Mouse (Mus musculus) liver, embryonic 16.5 days (tissue): ENCODE measurements around the gene Tmx4. TPM values are rescaled to one million over a fixed set of nuclear protein-coding genes. Genes with fewer than 3 reads are reported as not detected.

Experiments
- ATAC-seq: fragments of 200-750 bp; cut with Nextera tagmentation; 2 replicates; pipeline ENCODE4 v1.8.0; 2017; ENCODE audit warnings: low read depth, mild to moderate bottlenecking, moderate number of reproducible peaks, moderate library complexity
- H3K27ac ChIP-seq: fragments of 300-500 bp; sonication (generic); 2 replicates; pipeline ENCODE4 v1.5.1; 2014; ENCODE audit warnings: mild to moderate bottlenecking, low read length
- H3K27me3 ChIP-seq: fragments of 300-500 bp; sonication (generic); 2 replicates; pipeline ENCODE4 v1.6.1; 2014; ENCODE audit warnings: low read depth, low read length, mixed read lengths; ENCODE audit not compliant: control insufficient read depth, insufficient read depth
- H3K36me3 ChIP-seq: fragments of 300-500 bp; sonication (generic); 2 replicates; pipeline ENCODE4 v1.6.1; 2014; ENCODE audit warnings: mild to moderate bottlenecking; ENCODE audit not compliant: control insufficient read depth, insufficient read depth
- H3K4me1 ChIP-seq: fragments of 300-500 bp; sonication (generic); 2 replicates; pipeline ENCODE4 v1.6.1; 2014; ENCODE audit warnings: low read depth, low read length, mixed read lengths; ENCODE audit not compliant: control insufficient read depth
- H3K4me2 ChIP-seq: fragments of 300-500 bp; sonication (generic); 2 replicates; pipeline ENCODE4 v1.6.1; 2014; ENCODE audit warnings: low read depth, low read length, mixed read lengths
- H3K4me3 ChIP-seq: fragments of 300-500 bp; sonication (generic); 2 replicates; pipeline ENCODE4 v1.5.1; 2014; ENCODE audit warnings: low read depth, mild to moderate bottlenecking, low read length
- H3K9ac ChIP-seq: fragments of 300-500 bp; sonication (generic); 2 replicates; pipeline ENCODE4 v1.6.1; 2014; ENCODE audit warnings: low read depth, low read length
- H3K9me3 ChIP-seq: fragments of 300-500 bp; sonication (generic); replicated peaks from 2 replicates; pipeline ENCODE4 v1.6.1; 2016; ENCODE audit warnings: low read length; ENCODE audit not compliant: control insufficient read depth
- WGBS: fragments of 180-500 bp; shearing (Covaris S2); extraction: QIAGEN DNeasy Blood & Tissue Kit; methylation state at CpG from one replicate; pipeline ENCODE4 v1.1.7; 2014; ENCODE audit not compliant: insufficient replicate concordance; 5-methylcytosine and 5-hydroxymethylcytosine counted together
- polyA plus RNA-seq: library from polyadenylated mRNA; unstranded; fragments of >200 nt; fragmentation: Nextera tagmentation; extraction: Ambion mirVana; gene quantifications from 2 replicates; pipeline ENCODE4 v1.2.1, GENCODE M21; 2015

Gene Tmx4
- polyA plus RNA-seq, 1 experiment from 2014 or later = 10.4 TPM

GRCm38 (mm10) chr2:134654668-134655067 lies 10.7 kb upstream of the Tmx4 start:
- ATAC-seq = no peak

GRCm38 (mm10) chr2:134652759-134653158 lies 8.8 kb upstream of the Tmx4 start:
- 0 out of 2 replicates have a peak, but pooled peaks have one; percentile 16 for ATAC-seq
- no peak overlapping the region for H3K9ac ChIP-seq
- H3K27me3 ChIP-seq = no peaks in the 10 kb centered on the region
- no peak overlapping the region for H3K4me2 ChIP-seq
- H3K4me1 ChIP-seq = no peaks in the 10 kb centered on the region
- H3K36me3 ChIP-seq = no peaks in the 10 kb centered on the region
- 51% methylated on average over 5 of the region's 5 CpGs for WGBS
- H3K27ac ChIP-seq = no peak overlapping the region
- no peaks in the 10 kb centered on the region for H3K9me3 ChIP-seq
- H3K4me3 ChIP-seq = no peak overlapping the region

More at GRCm38 (mm10) chr2:134654668-134655067, 10.7 kb upstream of the Tmx4 start:
- Histone ChIP-seq H3K4me3 (no peak overlapping the region), H3K9me3 (no peaks in the 10 kb centered on the region), H3K27me3 (no peaks in the 10 kb centered on the region), H3K27ac (no peak overlapping the region), H3K4me2 (no peak overlapping the region), H3K36me3 (no peaks in the 10 kb centered on the region), H3K4me1 (no peaks in the 10 kb centered on the region), H3K9ac (no peak overlapping the region)

- Histone ChIP-seq H3K4me3 (no peak overlapping the region), H3K36me3 (no peaks in the 10 kb centered on the region), H3K27ac (no peak overlapping the region), H3K27me3 (no peaks in the 10 kb centered on the region), H3K9me3 (no peaks in the 10 kb centered on the region), H3K4me2 (no peak overlapping the region), H3K9ac (no peak overlapping the region), H3K4me1 (peaks cover 12% of the 10 kb centered on the region)
- no peak for ATAC-seq
- WGBS = 69% methylated on average over 3 of the region's 3 CpGs
Observed at GRCm38 (mm10) chr2:134648999-134649398, 5.1 kb upstream of the Tmx4 start.

DNA sequence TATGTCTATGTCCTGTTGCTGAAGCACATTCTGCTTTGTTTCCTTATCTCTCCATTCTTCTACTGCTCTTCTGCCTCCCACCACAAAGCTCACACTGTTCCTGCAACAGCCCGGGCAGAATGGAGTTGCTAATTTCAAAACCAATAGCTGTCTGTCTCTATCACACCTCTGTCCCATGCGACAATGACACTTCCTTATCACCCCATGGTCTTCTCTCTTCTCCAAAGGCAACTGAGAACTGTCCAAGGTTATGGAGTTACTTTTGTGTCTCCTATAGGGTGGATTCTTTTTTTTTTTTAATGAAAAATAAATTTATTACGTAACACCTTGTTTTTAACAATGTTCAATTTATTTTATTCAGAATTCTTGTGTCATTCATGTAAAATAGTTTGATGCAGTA lies 1.8 kb upstream of the Tmx4 start:
- no peak overlapping the region for H3K9ac ChIP-seq
- no peaks in the 10 kb centered on the region for H3K27me3 ChIP-seq
- ATAC-seq = no peak
- peaks cover 19% of the 10 kb centered on the region for H3K4me1 ChIP-seq
- 32% methylated on average over 3 of the region's 3 CpGs for WGBS
- no peak overlapping the region for H3K4me2 ChIP-seq
- no peaks in the 10 kb centered on the region for H3K9me3 ChIP-seq
- no peaks in the 10 kb centered on the region for H3K36me3 ChIP-seq
- no peak overlapping the region for H3K4me3 ChIP-seq
- no peak overlapping the region for H3K27ac ChIP-seq

GRCm38 (mm10) chr2:134645166-134645565 lies 1.2 kb upstream of the Tmx4 start:
- H3K9ac ChIP-seq = no peak overlapping the region
- no peak for ATAC-seq

DNA sequence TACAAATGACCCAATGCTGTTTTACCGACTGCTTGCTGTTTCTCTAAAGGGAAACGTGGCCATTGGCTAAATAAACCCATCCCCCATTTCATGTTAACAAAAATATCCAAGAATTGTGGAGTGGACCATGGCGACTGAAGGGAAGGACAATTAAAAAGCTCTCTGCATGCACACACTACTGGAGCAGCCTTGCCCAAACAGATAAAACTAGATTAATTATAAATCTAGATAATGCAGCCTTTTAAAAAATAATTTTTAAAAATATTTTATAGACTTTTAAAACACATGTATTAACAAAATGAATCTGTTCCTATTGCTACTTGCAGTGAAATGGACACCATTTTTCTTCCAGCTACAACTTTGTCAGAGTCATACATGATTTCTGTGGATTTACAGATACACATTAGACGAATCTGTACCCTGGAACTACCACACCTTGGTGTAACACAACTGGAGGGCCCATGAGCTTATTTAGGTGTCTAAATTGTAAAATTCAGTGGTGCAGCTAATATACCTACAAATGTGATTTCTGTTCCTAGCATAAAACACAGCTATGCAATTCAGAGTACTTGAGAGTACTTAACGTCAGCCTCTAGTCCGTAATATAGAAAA lies 462 bp upstream of the Tmx4 start:
- WGBS = 35% methylated on average over 6 of the region's 6 CpGs
- ATAC-seq = no peak
- H3K27ac ChIP-seq = no peak overlapping the region
- no peaks in the 10 kb centered on the region for H3K9me3 ChIP-seq
- peak overlapping the region; percentile 91 for H3K4me3 ChIP-seq
- no peaks in the 10 kb centered on the region for H3K36me3 ChIP-seq
- peaks cover 19% of the 10 kb centered on the region for H3K4me1 ChIP-seq
- peak overlapping the region; percentile 78 for H3K4me2 ChIP-seq
- H3K9ac ChIP-seq = no peak overlapping the region
- no peaks in the 10 kb centered on the region for H3K27me3 ChIP-seq

More at GRCm38 (mm10) chr2:134645166-134645565, 1.2 kb upstream of the Tmx4 start:
- no peak overlapping the region for H3K4me2 ChIP-seq
- H3K36me3 ChIP-seq = no peaks in the 10 kb centered on the region
- peaks cover 19% of the 10 kb centered on the region for H3K4me1 ChIP-seq
- no peaks in the 10 kb centered on the region for H3K27me3 ChIP-seq
- H3K9me3 ChIP-seq = no peaks in the 10 kb centered on the region
- H3K4me3 ChIP-seq = no peak overlapping the region
- no peak overlapping the region for H3K27ac ChIP-seq
- WGBS = 63% methylated on average over 4 of the region's 4 CpGs

- Histone ChIP-seq H3K27ac (no peak overlapping the region), H3K4me3 (peak overlapping the region; percentile 14; the same call in 1 of the 2 replicates), H3K27me3 (no peaks in the 10 kb centered on the region), H3K4me1 (peaks cover 19% of the 10 kb centered on the region), H3K4me2 (peak overlapping the region; percentile 41), H3K9ac (peak overlapping the region; percentile 13; the same call in 1 of the 2 replicates), H3K9me3 (no peaks in the 10 kb centered on the region), H3K36me3 (peaks cover 2% of the 10 kb centered on the region; the same call in 1 of the 2 replicates)
- ATAC-seq = no peak
Observed at GRCm38 (mm10) chr2:134642377-134642776, 1.6 kb downstream of the Tmx4 start.

- WGBS = 87% methylated on average over 5 of the region's 5 CpGs
- H3K4me2 ChIP-seq = no peak overlapping the region
- no peak for ATAC-seq
- peaks cover 2% of the 10 kb centered on the region; the same call in 1 of the 2 replicates for H3K36me3 ChIP-seq
- no peak overlapping the region for H3K4me3 ChIP-seq
- H3K27ac ChIP-seq = no peak overlapping the region
- no peaks in the 10 kb centered on the region for H3K9me3 ChIP-seq
- no peaks in the 10 kb centered on the region for H3K27me3 ChIP-seq
- peaks cover 19% of the 10 kb centered on the region for H3K4me1 ChIP-seq
- no peak overlapping the region for H3K9ac ChIP-seq
Observed at GRCm38 (mm10) chr2:134641372-134641771, 2.6 kb downstream of the Tmx4 start.

DNA sequence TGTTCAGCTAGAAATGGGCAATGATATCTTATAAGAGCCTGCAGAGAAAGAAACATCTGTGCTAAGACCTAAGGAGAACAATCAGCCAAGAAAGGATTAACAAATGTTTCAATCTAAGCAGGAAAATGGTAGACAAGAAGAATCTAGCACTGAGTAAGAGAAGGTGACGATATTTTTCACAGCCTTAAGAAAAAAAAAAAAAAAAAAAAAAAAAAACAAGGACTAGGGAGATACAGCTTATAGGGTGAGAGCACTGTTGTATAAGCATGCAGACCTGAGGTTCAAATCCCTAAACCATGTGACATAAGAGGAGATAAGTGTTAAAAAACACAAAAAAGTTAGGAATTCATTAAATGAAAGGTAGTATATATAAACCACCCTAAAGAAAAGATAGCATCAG lies 3.5 kb downstream of the Tmx4 start:
- no peak overlapping the region for H3K27ac ChIP-seq
- WGBS = 64% methylated on average over 1 of the region's 1 CpGs
- peaks cover 19% of the 10 kb centered on the region for H3K4me1 ChIP-seq
- peaks cover 2% of the 10 kb centered on the region; the same call in 1 of the 2 replicates for H3K36me3 ChIP-seq
- H3K9me3 ChIP-seq = no peaks in the 10 kb centered on the region
- no peak overlapping the region for H3K9ac ChIP-seq
- no peak overlapping the region for H3K4me3 ChIP-seq
- no peak for ATAC-seq
- H3K27me3 ChIP-seq = no peaks in the 10 kb centered on the region
- H3K4me2 ChIP-seq = no peak overlapping the region
